ENCODE assay signal across 16 mouse cellular contexts in genomic region chr14:64525302-64526078, GRCm38 (mm10).
DNase-seq lines count a peak whose midpoint lies in the region; ATAC-seq and TF ChIP-seq lines count a peak whose summit lies in the region.
"Had no signal": no experiment of that assay in that cellular context is flagged by ENCODE, and none has a peak within 500 bp of the region (broad histone marks: within the 10 kb centered on the region; RNA-seq: fewer than 3 reads in every experiment).

No protein-coding gene starts in this region.

- H3K9ac ChIP-seq in hindbrain, embryonic 13.5 days, result no peak overlapping the region
- H3K9ac ChIP-seq in hindbrain, postnatal 0 days (replicated peaks; ENCODE audit: low read length), result no peak overlapping the region
- H3K9ac ChIP-seq in lung, postnatal 0 days (replicated peaks; ENCODE audit: low read depth), result no peak overlapping the region
- H3K9ac ChIP-seq in intestine, embryonic 15.5 days, result no peak overlapping the region
- H3K9ac ChIP-seq: heart, embryonic 12.5 days; liver, postnatal 0 days had no signal

- H3K9me3 ChIP-seq in hindbrain, embryonic 13.5 days, result no peaks in the 10 kb centered on the region
- H3K9me3 ChIP-seq in hindbrain, postnatal 0 days (ENCODE audit: low read length), result no peaks in the 10 kb centered on the region
- no peaks in the 10 kb centered on the region for H3K9me3 ChIP-seq in lung, postnatal 0 days (ENCODE audit: low read length)
- no peaks in the 10 kb centered on the region for H3K9me3 ChIP-seq in intestine, embryonic 15.5 days
- H3K9me3 ChIP-seq: heart, embryonic 12.5 days; megakaryocyte, embryonic 14.5 days had no signal

- H3K36me3 ChIP-seq in hindbrain, embryonic 13.5 days, result no peaks in the 10 kb centered on the region
- no peaks in the 10 kb centered on the region for H3K36me3 ChIP-seq in hindbrain, postnatal 0 days (ENCODE audit: insufficient read depth, low read length)
- no peaks in the 10 kb centered on the region for H3K36me3 ChIP-seq in lung, postnatal 0 days (ENCODE audit: insufficient read depth, low read length)
- H3K36me3 ChIP-seq in intestine, embryonic 15.5 days, result no peaks in the 10 kb centered on the region
- H3K36me3 ChIP-seq: heart, embryonic 12.5 days had no signal

- ATAC-seq in hindbrain, embryonic 13.5 days (ENCODE audit: low FRiP score), result no peak
- ATAC-seq in hindbrain, postnatal 0 days, result no peak
- peak; percentile 16; the same call in 1 of the 2 replicates for ATAC-seq in lung, postnatal 0 days
- peak; percentile 56; the same call in 1 of the 2 replicates for ATAC-seq in intestine, embryonic 15.5 days
- ATAC-seq: liver, postnatal 0 days had no signal

- H3K27ac ChIP-seq in hindbrain, embryonic 13.5 days, result peak overlapping the region; percentile 14; the same call in 1 of the 2 replicates
- no peak overlapping the region for H3K27ac ChIP-seq in hindbrain, postnatal 0 days
- H3K27ac ChIP-seq in lung, postnatal 0 days (ENCODE audit: low read length), result no peak overlapping the region
- H3K27ac ChIP-seq in intestine, embryonic 15.5 days, result no peak overlapping the region
- H3K27ac ChIP-seq: gastrocnemius, adult 2 months had no signal

- no peak overlapping the region for H3K4me2 ChIP-seq in hindbrain, embryonic 13.5 days
- H3K4me2 ChIP-seq in hindbrain, postnatal 0 days (ENCODE audit: low read depth, low read length), result no peak overlapping the region
- H3K4me2 ChIP-seq in lung, postnatal 0 days (replicated peaks; ENCODE audit: low read depth, low read length), result no peak overlapping the region
- no peak overlapping the region for H3K4me2 ChIP-seq in intestine, embryonic 15.5 days (replicated peaks)
- H3K4me2 ChIP-seq: heart, embryonic 12.5 days had no signal

- no peak overlapping the region for H3K4me3 ChIP-seq in hindbrain, embryonic 13.5 days
- H3K4me3 ChIP-seq in hindbrain, postnatal 0 days (ENCODE audit: low read length), result no peak overlapping the region
- H3K4me3 ChIP-seq in lung, postnatal 0 days (ENCODE audit: low read depth, low read length), result no peak overlapping the region
- no peak overlapping the region for H3K4me3 ChIP-seq in intestine, embryonic 15.5 days (replicated peaks)
- H3K4me3 ChIP-seq: gastrocnemius, adult 2 months; heart, embryonic 12.5 days; megakaryocyte, embryonic 14.5 days had no signal

- DNase-seq in hindbrain, postnatal 0 days (ENCODE audit: low spot score), result no peak
- no peak for DNase-seq in lung, postnatal 0 days (ENCODE audit: low spot score)
- no peak for DNase-seq in lung, adult 18-20 months
- peak; percentile 12 for DNase-seq in mesoderm, embryonic 11.5 days (ENCODE audit: low read depth, low spot score)
- no peak for DNase-seq in adrenal gland, postnatal 10 days
- DNase-seq: cerebellum, adult 9-11 months; gastrocnemius, adult 2 months; kidney, adult 11 months; kidney, postnatal 14 days; layer of hippocampus, adult 9-11 months; liver, postnatal 0 days; thymus, postnatal 25 days had no signal

- no peak for TF ChIP-seq CTCF in hindbrain, postnatal 0 days (IDR thresholded peaks at IDR 0.05; ENCODE audit: low read depth)
- TF ChIP-seq CTCF in lung, postnatal 0 days (IDR thresholded peaks at IDR 0.05), result no peak

- TF ChIP-seq EP300 in lung, postnatal 0 days (IDR thresholded peaks at IDR 0.05), result peak; percentile 48; the same call in 1 of the 2 replicates

- H3K4me1 ChIP-seq in hindbrain, embryonic 13.5 days (replicated peaks), result peaks cover 25% of the 10 kb centered on the region
- no peaks in the 10 kb centered on the region for H3K4me1 ChIP-seq in hindbrain, postnatal 0 days (ENCODE audit: insufficient read depth, low read length)
- H3K4me1 ChIP-seq in lung, postnatal 0 days (ENCODE audit: insufficient read depth, low read depth, low read length), result no peaks in the 10 kb centered on the region
- 0 out of 2 replicates have a peak, but pooled peaks cover 2% of the 10 kb centered on the region for H3K4me1 ChIP-seq in intestine, embryonic 15.5 days (replicated peaks)

- WGBS in hindbrain, embryonic 13.5 days, result 80% methylated on average over 10 of the region's 10 CpGs
- WGBS in hindbrain, postnatal 0 days, result 71% methylated on average over 10 of the region's 10 CpGs
- 32% methylated on average over 10 of the region's 10 CpGs for WGBS in lung, postnatal 0 days
- 41% methylated on average over 10 of the region's 10 CpGs for WGBS in intestine, embryonic 15.5 days

- H3K27me3 ChIP-seq in hindbrain, embryonic 13.5 days, result no peaks in the 10 kb centered on the region
- H3K27me3 ChIP-seq in hindbrain, postnatal 0 days (ENCODE audit: insufficient read depth, low read length), result no peaks in the 10 kb centered on the region
- H3K27me3 ChIP-seq in lung, postnatal 0 days (replicated peaks; ENCODE audit: insufficient read depth, low read length), result no peaks in the 10 kb centered on the region
- H3K27me3 ChIP-seq in intestine, embryonic 15.5 days (replicated peaks), result no peaks in the 10 kb centered on the region
- H3K27me3 ChIP-seq: heart, embryonic 12.5 days had no signal

Comparison
In these comparisons a context has a peak if more than half of its experiments do, and no peak if none do; other contexts are left out.
1. ATAC-seq: peak in lung, postnatal 0 days (single experiment) and intestine, embryonic 15.5 days (single experiment); none in hindbrain, embryonic 13.5 days (single experiment) and hindbrain, postnatal 0 days (single experiment).